Mouse (Mus musculus) gastrocnemius, postnatal 4 days (tissue): ENCODE results near the gene Capn5. TPM values are rescaled to one million over a fixed set of nuclear protein-coding genes. Genes with fewer than 3 reads are reported as not detected.
"Not testable (repeated sequence)": the region's sequence is repeated elsewhere in the genome, so short reads cannot be mapped to it uniquely, and the experiment has no call there.

Experiments
- DNase-seq, 2 experiments: peaks; one replicate each; pipeline ENCODE4 v3.0.0; 2021 to 2022; ENCODE audit warnings: low spot score in 2 of 2, mixed read lengths in 2 of 2
- long read RNA-seq, 2 experiments: library from polyadenylated mRNA; stranded (forward); transcript quantifications; one replicate each; pipeline ENCODE4 v2.0.0; 2021
- total RNA-seq, 2 experiments: library from RNA; stranded (reverse); gene quantifications; 2 replicates each; pipeline ENCODE4 v1.2.3; 2021

Gene Capn5
- 1 to 10 TPM; 6.8 to 8.6 TPM for total RNA-seq
- long read RNA-seq, experiment 1, full-length matches to known transcripts = 5 of 6 reads
- long read RNA-seq, experiment 1, partial matches to known transcripts = 0 of 6 reads
- long read RNA-seq, experiment 1, other reads (novel, unspliced or antisense) = 1 of 6 reads
- long read RNA-seq, experiment 2, full-length matches to known transcripts = 3 of 5 reads
- long read RNA-seq, experiment 2, partial matches to known transcripts = 0 of 5 reads
- long read RNA-seq, experiment 2, other reads (novel, unspliced or antisense) = 2 of 5 reads

- no peak for DNase-seq
These were observed at the start of gene Capn5 for GRCm38 (mm10) chr7:98177929-98178559. Gene Capn5 (minus strand): TSS chr7:98178274.

- DNase-seq = no peak
These were observed 45.7 kb upstream of the Capn5 start for GRCm38 (mm10) chr7:98223796-98224195.

- DNase-seq = no peak
These were observed 38.6 kb upstream of the Capn5 start for GRCm38 (mm10) chr7:98216713-98217112.

- no peak for DNase-seq
These were observed 24.9 kb upstream of the Capn5 start for GRCm38 (mm10) chr7:98202946-98203345.

GRCm38 (mm10) chr7:98201493-98202028 lies 23.5 kb upstream of the Capn5 start:
- no peak for DNase-seq

- DNase-seq = no peak
These were observed 22.3 kb upstream of the Capn5 start for GRCm38 (mm10) chr7:98200396-98200795.

GRCm38 (mm10) chr7:98199381-98199780 lies 21.3 kb upstream of the Capn5 start, which contains the start of gene B3gnt6:
Gene B3gnt6 (minus strand): TSS chr7:98199481.
- no peak for DNase-seq

- DNase-seq = no peak
These were observed 17.2 kb upstream of the Capn5 start for GRCm38 (mm10) chr7:98195151-98195801.

GRCm38 (mm10) chr7:98194026-98194792 lies 16.1 kb upstream of the Capn5 start:
- no peak for DNase-seq

- no peak for DNase-seq
These were observed 15.5 kb upstream of the Capn5 start for GRCm38 (mm10) chr7:98193515-98194025.

GRCm38 (mm10) chr7:98191571-98192250 lies 13.6 kb upstream of the Capn5 start:
- DNase-seq = no peak

GRCm38 (mm10) chr7:98190578-98190977 lies 12.5 kb upstream of the Capn5 start:
- DNase-seq = no peak

- DNase-seq = no peak
These were observed 11.7 kb upstream of the Capn5 start for GRCm38 (mm10) chr7:98189745-98190144.

GRCm38 (mm10) chr7:98188680-98189079 lies 10.6 kb upstream of the Capn5 start:
- no peak for DNase-seq

GRCm38 (mm10) chr7:98188238-98188637 lies 10.2 kb upstream of the Capn5 start:
- no peak for DNase-seq

GRCm38 (mm10) chr7:98187332-98187731 lies 9.3 kb upstream of the Capn5 start:
- DNase-seq = not testable (repeated sequence)

GRCm38 (mm10) chr7:98186637-98187036 lies 8.6 kb upstream of the Capn5 start:
- DNase-seq = no peak

- no peak for DNase-seq
These were observed 7.3 kb upstream of the Capn5 start for GRCm38 (mm10) chr7:98185326-98185725.

GRCm38 (mm10) chr7:98178560-98179231 lies 622 bp upstream of the Capn5 start:
- DNase-seq = no peak

- no peak for DNase-seq
These were observed 527 bp downstream of the Capn5 start for GRCm38 (mm10) chr7:98177566-98177928.
